ENCODE assay signal across 8 mouse cellular contexts in genomic region chr7:29597291-29597690, GRCm38 (mm10).
DNase-seq lines count a peak whose midpoint lies in the region; ATAC-seq lines count a peak whose summit lies in the region.
"Not testable (repeated sequence)": the region's sequence is repeated elsewhere in the genome, so short reads cannot be mapped to it uniquely, and the experiment has no call there.

No protein-coding gene starts in this region.

- H3K27me3 ChIP-seq in neural tube, embryonic 11.5 days (ENCODE audit: control insufficient read depth, insufficient read depth, low read length) = not testable (repeated sequence)

- WGBS in neural tube, embryonic 11.5 days = 41% methylated on average over 7 of the region's 7 CpGs

- not testable (repeated sequence) for H3K9me3 ChIP-seq in neural tube, embryonic 11.5 days (ENCODE audit: control insufficient read depth, low read length)

- H3K4me2 ChIP-seq in neural tube, embryonic 11.5 days (ENCODE audit: low read depth) = not testable (repeated sequence)

- H3K27ac ChIP-seq in neural tube, embryonic 11.5 days (ENCODE audit: low read depth, low read length) = not testable (repeated sequence)

- not testable (repeated sequence) for H3K9ac ChIP-seq in neural tube, embryonic 11.5 days (ENCODE audit: low read length)

- not testable (repeated sequence) for H3K4me3 ChIP-seq in neural tube, embryonic 11.5 days (ENCODE audit: low read depth, low read length)

- peak; percentile 56 to 60 for DNase-seq in B cell, adult 2 months
- peak; percentile 70 for DNase-seq in adrenal gland, postnatal 10 days
- peak; percentile 63 for DNase-seq in embryo, embryonic 10 days (ENCODE audit: low spot score)
- peak; percentile 22 to 51 for DNase-seq in gastrocnemius, postnatal 4 days (ENCODE audit: low spot score in 2 of 2)
- peak; percentile 72 for DNase-seq in kidney, postnatal 10 days
- DNase-seq in liver = peak; percentile 45
- DNase-seq in neural tube, embryonic 11.5 days (ENCODE audit: low spot score) = peak; percentile 55
- DNase-seq in testis, postnatal 14 days (ENCODE audit: low spot score) = peak; percentile 23

- H3K36me3 ChIP-seq in neural tube, embryonic 11.5 days (ENCODE audit: control insufficient read depth, insufficient read depth, low read length) = not testable (repeated sequence)

- not testable (repeated sequence) for ATAC-seq in neural tube, embryonic 11.5 days (ENCODE audit: insufficient read depth, low FRiP score, low TSS enrichment)

- H3K4me1 ChIP-seq in neural tube, embryonic 11.5 days (ENCODE audit: control insufficient read depth, insufficient read depth, low read length) = not testable (repeated sequence)
